Mouse (Mus musculus): ENCODE results near the gene Kpna3. TPM values are rescaled to one million over a fixed set of nuclear protein-coding genes. Genes with fewer than 3 reads are reported as not detected.
A peak's percentile ranks its signal among the peaks of the same experiment; 100 is the strongest.
"Not testable (repeated sequence)": the region's sequence is repeated elsewhere in the genome, so short reads cannot be mapped to it uniquely, and the experiment has no call there.

The Kpna3 gene
- polyA plus RNA-seq, 1 experiment from 2014 or later = 97.9 TPM

- no peak for ATAC-seq (ENCODE audit: low FRiP score, low TSS enrichment)
- Histone ChIP-seq H3K36me3 (ENCODE audit: control insufficient read depth, insufficient read depth, low read length) (no peaks in the 10 kb centered on the region), H3K27ac (replicated peaks; ENCODE audit: low read depth, low read length) (peak overlapping the region; percentile 98), H3K4me2 (ENCODE audit: low read length) (peak overlapping the region; percentile 53), H3K27me3 (ENCODE audit: control insufficient read depth, insufficient read depth, low read length) (no peaks in the 10 kb centered on the region), H3K4me3 (replicated peaks; ENCODE audit: low read depth, low read length) (peak overlapping the region; percentile 85), H3K9ac (replicated peaks; ENCODE audit: low read length) (peak overlapping the region; percentile 87), H3K9me3 (ENCODE audit: control insufficient read depth, low read length) (no peaks in the 10 kb centered on the region), H3K4me1 (ENCODE audit: control insufficient read depth, insufficient read depth, low read length) (peaks cover 16% of the 10 kb centered on the region)
- DNase-seq = peak; percentile 57
- WGBS = 14% methylated on average over 3 of the region's 3 CpGs
Observed at GRCm38 (mm10) chr14:61438171-61438945, 1.3 kb downstream of the Kpna3 start.

GRCm38 (mm10) chr14:61436866-61437265 lies 2.8 kb downstream of the Kpna3 start:
- Histone ChIP-seq H3K9me3 (ENCODE audit: control insufficient read depth, low read length) (no peaks in the 10 kb centered on the region), H3K9ac (replicated peaks; ENCODE audit: low read length) (no peak overlapping the region), H3K36me3 (ENCODE audit: control insufficient read depth, insufficient read depth, low read length) (no peaks in the 10 kb centered on the region), H3K4me1 (ENCODE audit: control insufficient read depth, insufficient read depth, low read length) (peaks cover 16% of the 10 kb centered on the region), H3K27me3 (ENCODE audit: control insufficient read depth, insufficient read depth, low read length) (no peaks in the 10 kb centered on the region), H3K4me3 (replicated peaks; ENCODE audit: low read depth, low read length) (no peak overlapping the region), H3K27ac (replicated peaks; ENCODE audit: low read depth, low read length) (no peak overlapping the region), H3K4me2 (ENCODE audit: low read length) (no peak overlapping the region)
- 78% methylated on average over 2 of the region's 2 CpGs for WGBS
- ATAC-seq (ENCODE audit: low FRiP score, low TSS enrichment) (no peak), DNase-seq (no peak)

GRCm38 (mm10) chr14:61428126-61428787 lies 11.4 kb downstream of the Kpna3 start:
- no peak overlapping the region for H3K27ac ChIP-seq (replicated peaks; ENCODE audit: low read depth, low read length)
- no peaks in the 10 kb centered on the region for H3K9me3 ChIP-seq (ENCODE audit: control insufficient read depth, low read length)
- ATAC-seq (ENCODE audit: low FRiP score, low TSS enrichment) (no peak), DNase-seq (no peak)
- H3K4me2 ChIP-seq (ENCODE audit: low read length) = no peak overlapping the region
- H3K36me3 ChIP-seq (ENCODE audit: control insufficient read depth, insufficient read depth, low read length) = peaks cover 4% of the 10 kb centered on the region; the same call in 1 of the 2 replicates
- no peaks in the 10 kb centered on the region for H3K4me1 ChIP-seq (ENCODE audit: control insufficient read depth, insufficient read depth, low read length)
- H3K27me3 ChIP-seq (ENCODE audit: control insufficient read depth, insufficient read depth, low read length) = no peaks in the 10 kb centered on the region
- no peak overlapping the region for H3K4me3 ChIP-seq (replicated peaks; ENCODE audit: low read depth, low read length)
- WGBS = 74% methylated on average over 3 of the region's 3 CpGs
- H3K9ac ChIP-seq (replicated peaks; ENCODE audit: low read length) = no peak overlapping the region

- H3K9ac ChIP-seq (replicated peaks; ENCODE audit: low read length); H3K4me1 ChIP-seq (ENCODE audit: control insufficient read depth, insufficient read depth, low read length); DNase-seq; H3K4me2 ChIP-seq (ENCODE audit: low read length); ATAC-seq (ENCODE audit: low FRiP score, low TSS enrichment); H3K4me3 ChIP-seq (replicated peaks; ENCODE audit: low read depth, low read length); H3K36me3 ChIP-seq (ENCODE audit: control insufficient read depth, insufficient read depth, low read length); H3K27me3 ChIP-seq (ENCODE audit: control insufficient read depth, insufficient read depth, low read length); H3K27ac ChIP-seq (replicated peaks; ENCODE audit: low read depth, low read length); H3K9me3 ChIP-seq (ENCODE audit: control insufficient read depth, low read length): not testable (repeated sequence)
- WGBS = 46% methylated on average over 3 of the region's 8 CpGs
Observed at GRCm38 (mm10) chr14:61427095-61427494, 12.6 kb downstream of the Kpna3 start.

GRCm38 (mm10) chr14:61425080-61425665 lies 14.5 kb downstream of the Kpna3 start:
- Histone ChIP-seq H3K4me2 (ENCODE audit: low read length) (no peak overlapping the region), H3K4me3 (replicated peaks; ENCODE audit: low read depth, low read length) (no peak overlapping the region), H3K9ac (replicated peaks; ENCODE audit: low read length) (no peak overlapping the region), H3K9me3 (ENCODE audit: control insufficient read depth, low read length) (no peaks in the 10 kb centered on the region), H3K27ac (replicated peaks; ENCODE audit: low read depth, low read length) (no peak overlapping the region), H3K4me1 (ENCODE audit: control insufficient read depth, insufficient read depth, low read length) (no peaks in the 10 kb centered on the region), H3K27me3 (ENCODE audit: control insufficient read depth, insufficient read depth, low read length) (no peaks in the 10 kb centered on the region), H3K36me3 (ENCODE audit: control insufficient read depth, insufficient read depth, low read length) (no peaks in the 10 kb centered on the region)
- 96% methylated on average over 2 of the region's 2 CpGs for WGBS
- DNase-seq = no peak
- ATAC-seq (ENCODE audit: low FRiP score, low TSS enrichment) = no peak

- no peaks in the 10 kb centered on the region for H3K27me3 ChIP-seq (ENCODE audit: control insufficient read depth, insufficient read depth, low read length)
- peaks cover 11% of the 10 kb centered on the region for H3K4me1 ChIP-seq (ENCODE audit: control insufficient read depth, insufficient read depth, low read length)
- H3K9me3 ChIP-seq (ENCODE audit: control insufficient read depth, low read length) = no peaks in the 10 kb centered on the region
- no peak overlapping the region for H3K4me2 ChIP-seq (ENCODE audit: low read length)
- H3K4me3 ChIP-seq (replicated peaks; ENCODE audit: low read depth, low read length) = no peak overlapping the region
- ATAC-seq (ENCODE audit: low FRiP score, low TSS enrichment) (no peak), DNase-seq (no peak)
- no peak overlapping the region for H3K9ac ChIP-seq (replicated peaks; ENCODE audit: low read length)
- no peaks in the 10 kb centered on the region for H3K36me3 ChIP-seq (ENCODE audit: control insufficient read depth, insufficient read depth, low read length)
- 93% methylated on average over 4 of the region's 4 CpGs for WGBS
- H3K27ac ChIP-seq (replicated peaks; ENCODE audit: low read depth, low read length) = no peak overlapping the region
Observed at GRCm38 (mm10) chr14:61415719-61416118, 24.0 kb downstream of the Kpna3 start.

GRCm38 (mm10) chr14:61415311-61415710 lies 24.4 kb downstream of the Kpna3 start:
- Histone ChIP-seq H3K9ac (replicated peaks; ENCODE audit: low read length) (no peak overlapping the region), H3K4me1 (ENCODE audit: control insufficient read depth, insufficient read depth, low read length) (peaks cover 11% of the 10 kb centered on the region), H3K27me3 (ENCODE audit: control insufficient read depth, insufficient read depth, low read length) (no peaks in the 10 kb centered on the region), H3K4me3 (replicated peaks; ENCODE audit: low read depth, low read length) (no peak overlapping the region), H3K4me2 (ENCODE audit: low read length) (no peak overlapping the region), H3K27ac (replicated peaks; ENCODE audit: low read depth, low read length) (no peak overlapping the region), H3K9me3 (ENCODE audit: control insufficient read depth, low read length) (no peaks in the 10 kb centered on the region), H3K36me3 (ENCODE audit: control insufficient read depth, insufficient read depth, low read length) (no peaks in the 10 kb centered on the region)
- 84% methylated on average over 5 of the region's 5 CpGs for WGBS
- ATAC-seq (ENCODE audit: low FRiP score, low TSS enrichment) = no peak
- no peak for DNase-seq

GRCm38 (mm10) chr14:61414808-61415207 lies 24.9 kb downstream of the Kpna3 start:
- ATAC-seq (ENCODE audit: low FRiP score, low TSS enrichment) = no peak

More at GRCm38 (mm10) chr14:61414808-61415207, 24.9 kb downstream of the Kpna3 start:
- Histone ChIP-seq H3K4me1 (ENCODE audit: control insufficient read depth, insufficient read depth, low read length) (peaks cover 11% of the 10 kb centered on the region), H3K27ac (replicated peaks; ENCODE audit: low read depth, low read length) (no peak overlapping the region), H3K27me3 (ENCODE audit: control insufficient read depth, insufficient read depth, low read length) (no peaks in the 10 kb centered on the region), H3K9ac (replicated peaks; ENCODE audit: low read length) (no peak overlapping the region), H3K36me3 (ENCODE audit: control insufficient read depth, insufficient read depth, low read length) (no peaks in the 10 kb centered on the region), H3K9me3 (ENCODE audit: control insufficient read depth, low read length) (no peaks in the 10 kb centered on the region), H3K4me2 (ENCODE audit: low read length) (no peak overlapping the region), H3K4me3 (replicated peaks; ENCODE audit: low read depth, low read length) (no peak overlapping the region)
- 35% methylated on average over 1 of the region's 1 CpGs for WGBS
- no peak for DNase-seq

Measured in midbrain, embryonic 14.5 days (tissue).